Mouse (Mus musculus): ENCODE data around the gene Amot. TPM values are rescaled to one million over a fixed set of nuclear protein-coding genes. Genes with fewer than 3 reads are reported as not detected.

Amot gene
- total and polyA plus RNA-seq, 3 experiments = 6.1 to 7.2 (median 6.4) TPM

DNA sequence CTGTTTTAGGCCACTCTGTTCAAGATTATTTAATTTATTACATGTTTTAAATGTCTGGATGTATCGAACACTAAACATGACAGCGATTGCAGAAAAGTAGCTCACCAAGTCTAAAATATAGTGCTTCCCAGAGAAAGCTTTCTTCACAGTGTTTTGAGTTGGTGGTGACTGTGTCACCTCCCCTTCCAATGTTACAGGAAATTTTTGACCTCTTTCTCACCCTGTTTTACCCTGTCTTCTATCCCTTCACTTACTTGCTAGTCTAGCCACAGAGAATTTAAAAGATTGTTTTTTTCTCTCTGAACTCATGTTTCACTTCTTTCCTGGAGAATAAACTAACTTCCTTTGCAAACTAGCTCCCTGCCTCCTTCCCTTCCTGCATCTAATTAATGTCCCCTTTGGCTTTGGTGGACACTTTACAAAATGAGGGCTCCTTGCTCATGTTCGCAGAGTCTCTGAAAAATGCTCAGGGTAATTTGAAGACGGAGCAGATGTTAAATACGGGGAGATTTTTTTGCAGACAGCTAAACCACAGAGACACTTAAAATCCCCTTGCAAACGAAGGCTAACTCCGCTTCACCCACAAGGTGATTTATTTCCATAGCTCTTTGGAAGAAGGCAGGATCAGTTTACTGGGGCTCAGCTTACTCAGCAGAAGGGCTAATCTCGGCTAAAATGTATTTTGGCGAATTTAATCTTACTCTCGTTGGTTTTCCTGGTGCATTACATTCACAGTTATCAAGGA is 11.5 kb upstream of the Amot start:
- H3K36me3 ChIP-seq (ENCODE audit: control insufficient read depth, insufficient read depth, low read length) = no peaks in the 10 kb centered on the region
- H3K27me3 ChIP-seq (ENCODE audit: control insufficient read depth, insufficient read depth, low read length) = no peaks in the 10 kb centered on the region
- 59% methylated on average over 10 of the region's 10 CpGs for WGBS

DNA sequence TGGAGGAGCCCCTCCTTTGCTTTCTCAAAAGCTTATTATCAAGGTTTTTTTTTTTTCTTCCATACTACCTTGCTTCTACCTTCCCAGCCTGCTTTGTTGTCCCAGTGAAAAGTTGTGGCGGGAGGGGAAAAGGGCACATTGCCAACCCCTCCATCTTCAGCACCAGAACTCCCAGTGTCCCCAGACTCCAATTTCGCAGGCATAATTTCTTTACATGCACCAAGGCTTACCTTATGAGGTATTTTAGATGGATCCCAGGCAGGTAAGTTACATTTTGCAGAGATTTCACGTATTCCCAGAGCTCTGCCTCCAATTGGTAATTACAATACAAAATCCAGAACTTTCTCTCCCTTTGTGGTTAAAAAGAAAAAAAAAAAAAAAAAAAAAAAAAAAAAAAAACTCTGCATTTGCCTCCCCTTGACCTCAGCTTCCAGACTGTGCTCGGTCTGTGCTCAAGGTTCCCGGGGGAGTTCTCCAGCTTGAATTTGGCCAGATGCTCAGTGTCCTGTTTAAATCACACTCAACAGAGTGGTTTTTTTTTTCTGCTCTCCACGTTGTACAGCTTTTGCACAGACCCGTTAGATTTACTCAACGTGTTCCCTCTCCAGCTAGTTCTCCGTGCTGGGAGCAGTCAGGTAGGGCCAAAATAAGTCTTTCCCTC is 10.6 kb upstream of the Amot start:
- intact Hi-C loops (cut with DNase I) = no loop called here
- no peak overlapping the region for H3K27ac ChIP-seq
- no peak for TF ChIP-seq EP300 (IDR thresholded peaks at IDR 0.05; ENCODE audit: insufficient read depth, low read depth, low read length)
- TF ChIP-seq POLR2A (IDR thresholded peaks at IDR 0.05; ENCODE audit: insufficient read depth, low read depth, low read length) = no peak
- no peak for TF ChIP-seq CTCF (IDR thresholded peaks at IDR 0.05)
- no peaks in the 10 kb centered on the region for H3K4me1 ChIP-seq (ENCODE audit: control insufficient read depth, insufficient read depth, low read length)
- H3K9ac ChIP-seq (ENCODE audit: low read depth, low read length) = no peak overlapping the region
- no peak overlapping the region for H3K4me3 ChIP-seq
- peak in 1 of 2 experiments; percentile 18 for DNase-seq
- WGBS = 42% methylated on average over 9 of the region's 9 CpGs
- H3K79me2 ChIP-seq (replicated peaks; ENCODE audit: control insufficient read depth, insufficient read depth, low read length) = no peaks in the 10 kb centered on the region
- H3K36me3 ChIP-seq (ENCODE audit: control insufficient read depth, insufficient read depth, low read length) = no peaks in the 10 kb centered on the region
- no peaks in the 10 kb centered on the region for H3K27me3 ChIP-seq (ENCODE audit: control insufficient read depth, insufficient read depth, low read length)

More for the DNA sequence above, 11.5 kb upstream of the Amot start:
- Histone ChIP-seq H3K27ac (no peak overlapping the region), H3K9ac (ENCODE audit: low read depth, low read length) (no peak overlapping the region), H3K4me3 (no peak overlapping the region), H3K79me2 (replicated peaks; ENCODE audit: control insufficient read depth, insufficient read depth, low read length) (no peaks in the 10 kb centered on the region), H3K4me1 (ENCODE audit: control insufficient read depth, insufficient read depth, low read length) (no peaks in the 10 kb centered on the region)
- TF ChIP-seq CTCF (IDR thresholded peaks at IDR 0.05) = no peak
- TF ChIP-seq POLR2A (IDR thresholded peaks at IDR 0.05; ENCODE audit: insufficient read depth, low read depth, low read length) = no peak
- no peak for TF ChIP-seq EP300 (IDR thresholded peaks at IDR 0.05; ENCODE audit: insufficient read depth, low read depth, low read length)
- intact Hi-C loops (cut with DNase I) = no loop called here
- no peak for DNase-seq

DNA sequence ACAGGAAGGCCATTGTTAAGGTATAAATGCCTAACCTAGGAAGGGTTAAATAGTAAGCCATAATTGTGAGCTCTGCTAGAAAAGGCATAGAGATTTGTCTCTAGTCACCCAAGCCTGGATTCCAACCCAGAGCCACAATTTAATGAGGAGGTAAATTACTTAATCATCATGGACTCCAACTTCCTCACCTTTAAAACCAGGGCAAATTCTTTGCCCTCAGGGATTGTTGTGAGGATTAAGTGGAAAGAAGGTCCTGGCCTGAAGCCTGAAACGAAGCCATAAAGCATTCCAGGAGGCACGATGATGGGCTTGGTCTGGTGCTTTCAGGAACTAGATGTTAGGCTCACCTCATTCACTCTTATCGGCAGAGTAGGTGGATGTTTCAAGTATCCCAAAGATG is 5.7 kb upstream of the Amot start:
- intact Hi-C loops (cut with DNase I) = no loop called here
- no peak overlapping the region for H3K4me3 ChIP-seq
- 49% methylated on average over 3 of the region's 3 CpGs for WGBS

DNA sequence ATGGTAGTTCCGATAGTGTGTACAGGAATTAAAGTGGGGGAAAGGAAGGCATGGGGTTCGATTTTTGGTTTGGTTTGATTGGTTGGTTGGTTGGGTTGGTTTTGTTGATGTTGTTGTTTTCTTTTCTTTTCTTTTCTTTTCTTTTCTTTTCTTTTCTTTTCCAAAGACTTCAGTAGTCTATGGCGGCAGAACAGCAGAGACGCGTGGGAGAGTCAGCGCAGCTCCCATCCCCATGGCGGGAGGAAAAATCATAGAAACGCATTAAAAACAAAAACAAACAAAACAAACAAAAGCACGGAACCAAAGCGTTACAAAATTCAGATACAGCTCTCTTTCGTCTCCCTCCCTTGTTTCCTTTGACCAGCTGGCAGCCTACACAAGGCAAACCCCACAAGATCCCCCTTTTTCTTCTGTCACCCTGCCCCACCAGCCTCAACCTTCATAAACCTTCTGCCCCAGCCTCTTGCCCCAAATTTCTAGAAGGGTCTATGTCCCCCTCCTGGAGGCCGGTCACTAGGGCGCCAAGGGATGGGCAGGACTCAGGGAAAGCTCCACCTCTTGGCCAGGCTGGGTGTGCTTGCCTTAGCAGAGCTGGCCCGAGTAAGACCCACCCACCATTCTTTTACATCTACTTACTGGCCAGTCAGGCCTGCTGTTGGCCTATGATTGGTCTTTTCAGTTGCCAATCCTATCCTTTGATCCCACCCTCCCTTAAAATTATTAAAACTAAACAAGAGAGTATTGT is 648 bp upstream of the Amot start:
- Histone ChIP-seq H3K27me3 (ENCODE audit: control insufficient read depth, insufficient read depth, low read length) (no peaks in the 10 kb centered on the region), H3K4me3 (peak overlapping the region; percentile 63), H3K36me3 (ENCODE audit: control insufficient read depth, insufficient read depth, low read length) (no peaks in the 10 kb centered on the region), H3K4me1 (ENCODE audit: control insufficient read depth, insufficient read depth, low read length) (no peaks in the 10 kb centered on the region), H3K79me2 (replicated peaks; ENCODE audit: control insufficient read depth, insufficient read depth, low read length) (no peaks in the 10 kb centered on the region), H3K9ac (ENCODE audit: low read depth, low read length) (peak overlapping the region; percentile 14; the same call in 1 of the 2 replicates), H3K27ac (peak overlapping the region; percentile 58)
- intact Hi-C loops (cut with DNase I) = no loop called here
- no peak for TF ChIP-seq EP300 (IDR thresholded peaks at IDR 0.05; ENCODE audit: insufficient read depth, low read depth, low read length)
- peak; percentile 33 for TF ChIP-seq CTCF (IDR thresholded peaks at IDR 0.05)
- DNase-seq = peak; percentile 76 to 80
- 15% methylated on average over 14 of the region's 14 CpGs for WGBS

More for the DNA sequence above, 5.7 kb upstream of the Amot start:
- no peak for DNase-seq
- no peaks in the 10 kb centered on the region for H3K36me3 ChIP-seq (ENCODE audit: control insufficient read depth, insufficient read depth, low read length)
- TF ChIP-seq CTCF (IDR thresholded peaks at IDR 0.05) = no peak
- TF ChIP-seq EP300 (IDR thresholded peaks at IDR 0.05; ENCODE audit: insufficient read depth, low read depth, low read length) = no peak
- no peak for TF ChIP-seq POLR2A (IDR thresholded peaks at IDR 0.05; ENCODE audit: insufficient read depth, low read depth, low read length)
- no peak overlapping the region for H3K27ac ChIP-seq
- no peaks in the 10 kb centered on the region for H3K4me1 ChIP-seq (ENCODE audit: control insufficient read depth, insufficient read depth, low read length)
- H3K27me3 ChIP-seq (ENCODE audit: control insufficient read depth, insufficient read depth, low read length) = no peaks in the 10 kb centered on the region
- no peak overlapping the region for H3K9ac ChIP-seq (ENCODE audit: low read depth, low read length)
- H3K79me2 ChIP-seq (replicated peaks; ENCODE audit: control insufficient read depth, insufficient read depth, low read length) = no peaks in the 10 kb centered on the region

DNA sequence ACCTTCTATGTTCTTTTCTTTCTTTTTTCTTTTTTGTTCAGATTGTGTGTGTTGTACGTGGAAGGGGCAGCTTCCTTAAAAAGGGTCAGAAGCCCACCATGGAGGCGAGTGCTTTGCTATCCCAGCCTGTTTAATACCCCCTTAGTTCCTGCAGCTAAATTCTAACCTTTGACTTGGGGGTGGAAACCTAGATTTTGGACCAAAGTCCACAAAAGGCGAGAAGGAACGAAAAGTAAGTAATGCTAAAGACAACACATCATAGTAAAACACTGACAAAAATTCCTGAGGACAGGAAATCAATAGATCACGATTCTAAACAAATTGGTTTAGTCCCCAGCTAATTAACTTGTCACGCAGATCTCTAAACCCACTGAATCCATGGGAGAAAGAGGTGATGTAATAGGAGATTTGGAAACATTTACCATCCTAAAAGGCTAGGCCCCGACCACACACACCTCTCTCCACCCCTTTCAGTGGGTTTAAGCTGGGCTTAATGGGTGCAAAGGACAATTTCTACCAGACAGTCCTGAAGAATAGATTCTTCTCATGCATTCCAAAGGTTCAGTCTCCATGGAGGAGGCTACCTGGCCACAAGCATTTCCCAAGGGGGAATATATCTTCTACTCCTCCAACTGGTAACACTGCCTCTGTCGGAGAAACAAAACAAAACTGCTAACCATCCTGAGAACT is 3.2 kb downstream of the Amot start:
- DNase-seq = no peak
- Histone ChIP-seq H3K4me3 (no peak overlapping the region), H3K27me3 (ENCODE audit: control insufficient read depth, insufficient read depth, low read length) (no peaks in the 10 kb centered on the region), H3K27ac (no peak overlapping the region), H3K36me3 (ENCODE audit: control insufficient read depth, insufficient read depth, low read length) (no peaks in the 10 kb centered on the region), H3K79me2 (replicated peaks; ENCODE audit: control insufficient read depth, insufficient read depth, low read length) (no peaks in the 10 kb centered on the region), H3K9ac (ENCODE audit: low read depth, low read length) (no peak overlapping the region), H3K4me1 (ENCODE audit: control insufficient read depth, insufficient read depth, low read length) (peaks cover 1% of the 10 kb centered on the region; the same call in 1 of the 2 replicates)
- intact Hi-C loops (cut with DNase I) = no loop called here
- no peak for TF ChIP-seq POLR2A (IDR thresholded peaks at IDR 0.05; ENCODE audit: insufficient read depth, low read depth, low read length)
- no peak for TF ChIP-seq EP300 (IDR thresholded peaks at IDR 0.05; ENCODE audit: insufficient read depth, low read depth, low read length)
- TF ChIP-seq CTCF (IDR thresholded peaks at IDR 0.05) = no peak
- WGBS = 77% methylated on average over 8 of the region's 8 CpGs
